Mouse (Mus musculus): ENCODE results near the gene Tmem131. TPM values are rescaled to one million over a fixed set of nuclear protein-coding genes. Genes with fewer than 3 reads are reported as not detected.

Gene Tmem131
- polyA plus RNA-seq, 1 experiment from 2014 or later = 6.0 TPM

- 65% methylated on average over 9 of the region's 9 CpGs for WGBS
- no peak for ATAC-seq
- TF ChIP-seq CTCF (IDR thresholded peaks at IDR 0.05) = no peak
- no peak for TF ChIP-seq EP300 (IDR thresholded peaks at IDR 0.05)
Measured at GRCm38 (mm10) chr1:36760401-36760800, 183.1 kb downstream of the Tmem131 start.

GRCm38 (mm10) chr1:36759076-36759475 lies 184.4 kb downstream of the Tmem131 start:
- Histone ChIP-seq H3K9ac (replicated peaks; ENCODE audit: low read depth) (no peak overlapping the region), H3K27me3 (replicated peaks; ENCODE audit: insufficient read depth, low read length) (no peaks in the 10 kb centered on the region), H3K4me1 (ENCODE audit: insufficient read depth, low read depth, low read length) (no peaks in the 10 kb centered on the region), H3K4me3 (ENCODE audit: low read depth, low read length) (no peak overlapping the region), H3K36me3 (ENCODE audit: insufficient read depth, low read length) (no peaks in the 10 kb centered on the region), H3K9me3 (ENCODE audit: low read length) (no peaks in the 10 kb centered on the region), H3K27ac (ENCODE audit: low read length) (no peak overlapping the region), H3K4me2 (replicated peaks; ENCODE audit: low read depth, low read length) (no peak overlapping the region)
- DNase-seq (ENCODE audit: low spot score) (no peak), ATAC-seq (no peak)
- 85% methylated on average over 18 of the region's 18 CpGs for WGBS
- no peak for TF ChIP-seq CTCF (IDR thresholded peaks at IDR 0.05)

More at GRCm38 (mm10) chr1:36760401-36760800, 183.1 kb downstream of the Tmem131 start:
- Histone ChIP-seq H3K4me3 (ENCODE audit: low read depth, low read length) (no peak overlapping the region), H3K9me3 (ENCODE audit: low read length) (no peaks in the 10 kb centered on the region), H3K36me3 (ENCODE audit: insufficient read depth, low read length) (no peaks in the 10 kb centered on the region), H3K27ac (ENCODE audit: low read length) (no peak overlapping the region), H3K4me1 (ENCODE audit: insufficient read depth, low read depth, low read length) (no peaks in the 10 kb centered on the region), H3K4me2 (replicated peaks; ENCODE audit: low read depth, low read length) (no peak overlapping the region), H3K9ac (replicated peaks; ENCODE audit: low read depth) (no peak overlapping the region), H3K27me3 (replicated peaks; ENCODE audit: insufficient read depth, low read length) (no peaks in the 10 kb centered on the region)
- no peak for DNase-seq (ENCODE audit: low spot score)

GRCm38 (mm10) chr1:36758553-36758952 lies 184.9 kb downstream of the Tmem131 start:
- Histone ChIP-seq H3K4me1 (ENCODE audit: insufficient read depth, low read depth, low read length) (no peaks in the 10 kb centered on the region), H3K27ac (ENCODE audit: low read length) (no peak overlapping the region), H3K9me3 (ENCODE audit: low read length) (no peaks in the 10 kb centered on the region), H3K9ac (replicated peaks; ENCODE audit: low read depth) (no peak overlapping the region), H3K4me3 (ENCODE audit: low read depth, low read length) (no peak overlapping the region), H3K36me3 (ENCODE audit: insufficient read depth, low read length) (no peaks in the 10 kb centered on the region), H3K27me3 (replicated peaks; ENCODE audit: insufficient read depth, low read length) (no peaks in the 10 kb centered on the region), H3K4me2 (replicated peaks; ENCODE audit: low read depth, low read length) (no peak overlapping the region)
- no peak for TF ChIP-seq EP300 (IDR thresholded peaks at IDR 0.05)
- no peak for TF ChIP-seq CTCF (IDR thresholded peaks at IDR 0.05)
- no peak for DNase-seq (ENCODE audit: low spot score)
- 82% methylated on average over 9 of the region's 9 CpGs for WGBS
- ATAC-seq = no peak

GRCm38 (mm10) chr1:36753932-36754675 lies 189.4 kb downstream of the Tmem131 start:
- no peak overlapping the region for H3K4me3 ChIP-seq (ENCODE audit: low read depth, low read length)
- no peak overlapping the region for H3K27ac ChIP-seq (ENCODE audit: low read length)
- no peaks in the 10 kb centered on the region for H3K36me3 ChIP-seq (ENCODE audit: insufficient read depth, low read length)
- ATAC-seq = no peak
- no peaks in the 10 kb centered on the region for H3K4me1 ChIP-seq (ENCODE audit: insufficient read depth, low read depth, low read length)
- no peaks in the 10 kb centered on the region for H3K9me3 ChIP-seq (ENCODE audit: low read length)
- H3K4me2 ChIP-seq (replicated peaks; ENCODE audit: low read depth, low read length) = no peak overlapping the region
- no peak overlapping the region for H3K9ac ChIP-seq (replicated peaks; ENCODE audit: low read depth)
- no peak for TF ChIP-seq EP300 (IDR thresholded peaks at IDR 0.05)
- TF ChIP-seq CTCF (IDR thresholded peaks at IDR 0.05) = no peak
- DNase-seq (ENCODE audit: low spot score) = no peak
- H3K27me3 ChIP-seq (replicated peaks; ENCODE audit: insufficient read depth, low read length) = no peaks in the 10 kb centered on the region
- WGBS = 71% methylated on average over 6 of the region's 6 CpGs

GRCm38 (mm10) chr1:36746452-36746851 lies 197.0 kb downstream of the Tmem131 start:
- ATAC-seq (no peak), DNase-seq (ENCODE audit: low spot score) (peak; percentile 9)
- Histone ChIP-seq H3K4me1 (ENCODE audit: insufficient read depth, low read depth, low read length) (no peaks in the 10 kb centered on the region), H3K4me3 (ENCODE audit: low read depth, low read length) (no peak overlapping the region), H3K27ac (ENCODE audit: low read length) (no peak overlapping the region), H3K4me2 (replicated peaks; ENCODE audit: low read depth, low read length) (no peak overlapping the region), H3K36me3 (ENCODE audit: insufficient read depth, low read length) (no peaks in the 10 kb centered on the region), H3K27me3 (replicated peaks; ENCODE audit: insufficient read depth, low read length) (no peaks in the 10 kb centered on the region), H3K9ac (replicated peaks; ENCODE audit: low read depth) (no peak overlapping the region), H3K9me3 (ENCODE audit: low read length) (no peaks in the 10 kb centered on the region)
- peak; percentile 68 for TF ChIP-seq CTCF (IDR thresholded peaks at IDR 0.05)
- no peak for TF ChIP-seq EP300 (IDR thresholded peaks at IDR 0.05)
- WGBS = 42% methylated on average over 15 of the region's 15 CpGs

GRCm38 (mm10) chr1:36745661-36746060 lies 197.8 kb downstream of the Tmem131 start:
- H3K4me1 ChIP-seq (ENCODE audit: insufficient read depth, low read depth, low read length) = no peaks in the 10 kb centered on the region
- no peak overlapping the region for H3K4me3 ChIP-seq (ENCODE audit: low read depth, low read length)
- no peak overlapping the region for H3K9ac ChIP-seq (replicated peaks; ENCODE audit: low read depth)
- TF ChIP-seq CTCF (IDR thresholded peaks at IDR 0.05) (no peak), EP300 (IDR thresholded peaks at IDR 0.05) (no peak)
- H3K9me3 ChIP-seq (ENCODE audit: low read length) = no peaks in the 10 kb centered on the region
- WGBS = 53% methylated on average over 4 of the region's 4 CpGs
- H3K36me3 ChIP-seq (ENCODE audit: insufficient read depth, low read length) = no peaks in the 10 kb centered on the region
- no peak overlapping the region for H3K4me2 ChIP-seq (replicated peaks; ENCODE audit: low read depth, low read length)
- DNase-seq (ENCODE audit: low spot score) (no peak), ATAC-seq (no peak)
- no peaks in the 10 kb centered on the region for H3K27me3 ChIP-seq (replicated peaks; ENCODE audit: insufficient read depth, low read length)
- no peak overlapping the region for H3K27ac ChIP-seq (ENCODE audit: low read length)

All from lung, postnatal 0 days (tissue).